Mouse (Mus musculus) forebrain, postnatal 0 days (tissue): Measurements from ENCODE around the gene Gm20547. TPM values are rescaled to one million over a fixed set of nuclear protein-coding genes. Genes with fewer than 3 reads are reported as not detected.

ENCODE experiments used
- ATAC-seq: fragments of 200-750 bp; cut with Nextera tagmentation; 2 replicates; pipeline ENCODE4 v1.8.0; 2017; ENCODE audit warnings: mild to moderate bottlenecking, moderate library complexity
- DNase-seq: peaks from one replicate; pipeline ENCODE4 v3.0.0-alpha.2; 2015
- H3K27ac ChIP-seq: fragments of 300-500 bp; sonication (generic); 2 replicates; pipeline ENCODE4 v1.5.1; 2014; ENCODE audit warnings: low read depth, mild to moderate bottlenecking, antibody characterized with exemption, low read length, moderate library complexity, mixed read lengths
- H3K27me3 ChIP-seq: fragments of 300-500 bp; sonication (generic); 2 replicates; pipeline ENCODE4 v1.6.1; 2014; ENCODE audit warnings: mild to moderate bottlenecking, low read length, mixed read lengths; ENCODE audit not compliant: insufficient read depth
- H3K36me3 ChIP-seq: fragments of 300-500 bp; sonication (generic); 2 replicates; pipeline ENCODE4 v1.6.1; 2014; ENCODE audit warnings: mild to moderate bottlenecking, moderate library complexity; ENCODE audit not compliant: insufficient read depth
- H3K4me1 ChIP-seq: fragments of 300-500 bp; sonication (generic); 2 replicates; pipeline ENCODE4 v1.6.1; 2014; ENCODE audit warnings: antibody characterized with exemption; ENCODE audit not compliant: insufficient read depth
- H3K4me2 ChIP-seq: fragments of 300-500 bp; sonication (generic); 2 replicates; pipeline ENCODE4 v1.6.1; 2014; ENCODE audit warnings: low read depth, mild to moderate bottlenecking, moderate library complexity
- H3K4me3 ChIP-seq: fragments of 300-500 bp; sonication (generic); 2 replicates; pipeline ENCODE4 v1.5.1; 2014; ENCODE audit warnings: low read depth, low read length, mixed read lengths
- H3K9ac ChIP-seq: fragments of 300-500 bp; sonication (generic); 2 replicates; pipeline ENCODE4 v1.6.1; 2014; ENCODE audit warnings: mild to moderate bottlenecking
- H3K9me3 ChIP-seq: fragments of 300-500 bp; sonication (generic); 2 replicates; pipeline ENCODE4 v1.6.1; 2016; ENCODE audit warnings: low read length
- CTCF ChIP-seq: sonication (generic); IDR thresholded peaks from 2 replicates; pipeline ENCODE4 v1.5.1; 2016; ENCODE audit warnings: antibody characterized with exemption, control low read depth, low read depth
- WGBS: fragments of 180-500 bp; shearing (Covaris S2); extraction: QIAGEN DNeasy Blood & Tissue Kit; methylation state at CpG from one replicate; pipeline ENCODE4 v1.1.7; 2014; 5-methylcytosine and 5-hydroxymethylcytosine counted together
- polyA plus RNA-seq: library from polyadenylated mRNA; unstranded; fragments of >200 nt; fragmentation: Nextera tagmentation; extraction: Ambion mirVana; gene quantifications from 2 replicates; pipeline ENCODE4 v1.2.1, GENCODE M21; 2015
- total RNA-seq: library from RNA; depleted of rRNA; stranded (reverse); fragments of >200 nt; gene quantifications from 2 replicates; pipeline ENCODE4 v1.2.3, GENCODE M21; 2014

Gm20547 gene
- total and polyA plus RNA-seq, 2 experiments from 2014 or later: not detected

DNA sequence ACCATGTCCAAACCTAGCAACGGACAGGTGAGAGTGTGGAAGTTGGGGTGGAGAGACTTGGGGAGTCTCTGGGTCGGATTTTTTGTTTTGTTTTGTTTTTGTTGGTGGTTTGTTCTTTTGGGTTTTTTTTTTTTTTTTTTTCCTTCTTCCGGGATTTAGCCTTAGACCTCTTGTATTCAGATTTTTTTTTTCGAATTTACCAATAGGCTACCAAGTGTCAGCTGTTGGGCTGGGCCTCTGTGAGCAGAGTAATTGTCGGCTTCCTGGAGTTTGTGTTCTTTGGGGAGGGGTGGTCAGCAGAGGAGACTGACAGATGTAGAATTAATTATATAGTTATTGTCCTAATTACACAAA lies 18.0 kb upstream of the Gm20547 start:
- no peak for TF ChIP-seq CTCF
- Histone ChIP-seq H3K27me3 (no peaks in the 10 kb centered on the region), H3K4me2 (peak overlapping the region; percentile 89), H3K9me3 (no peaks in the 10 kb centered on the region), H3K9ac (peak overlapping the region; percentile 83), H3K4me3 (peak overlapping the region; percentile 95), H3K4me1 (peaks cover 10% of the 10 kb centered on the region; the same call in 1 of the 2 replicates), H3K27ac (no peak overlapping the region), H3K36me3 (peaks cover 37% of the 10 kb centered on the region)
- no peak for DNase-seq
- WGBS: 2% methylated on average over 5 of the region's 5 CpGs
- no peak for ATAC-seq

- H3K4me2 ChIP-seq: peak overlapping the region; percentile 89
- ATAC-seq (no peak), DNase-seq (peak; percentile 17)
- TF ChIP-seq CTCF: no peak
- no peaks in the 10 kb centered on the region for H3K27me3 ChIP-seq
- H3K36me3 ChIP-seq: peaks cover 31% of the 10 kb centered on the region
- H3K4me3 ChIP-seq: peak overlapping the region; percentile 95
- peaks cover 10% of the 10 kb centered on the region; the same call in 1 of the 2 replicates for H3K4me1 ChIP-seq
- peak overlapping the region; percentile 91 for H3K27ac ChIP-seq
- H3K9ac ChIP-seq: peak overlapping the region; percentile 83
- 2% methylated on average over 41 of the region's 45 CpGs for WGBS
- H3K9me3 ChIP-seq: no peaks in the 10 kb centered on the region
Measured at GRCm38 (mm10) chr17:34899053-34899889, 17.4 kb upstream of the Gm20547 start.

- Histone ChIP-seq H3K36me3 (peaks cover 27% of the 10 kb centered on the region), H3K4me2 (peak overlapping the region; percentile 89), H3K9ac (peak overlapping the region; percentile 83), H3K27me3 (no peaks in the 10 kb centered on the region), H3K27ac (peak overlapping the region; percentile 91), H3K4me1 (peaks cover 10% of the 10 kb centered on the region; the same call in 1 of the 2 replicates), H3K9me3 (no peaks in the 10 kb centered on the region), H3K4me3 (peak overlapping the region; percentile 95)
- 0% methylated on average over 21 of the region's 47 CpGs for WGBS
- peak; percentile 54 for DNase-seq
- ATAC-seq: no peak
- no peak for TF ChIP-seq CTCF
Measured at GRCm38 (mm10) chr17:34898706-34899052, 16.8 kb upstream of the Gm20547 start.

DNA sequence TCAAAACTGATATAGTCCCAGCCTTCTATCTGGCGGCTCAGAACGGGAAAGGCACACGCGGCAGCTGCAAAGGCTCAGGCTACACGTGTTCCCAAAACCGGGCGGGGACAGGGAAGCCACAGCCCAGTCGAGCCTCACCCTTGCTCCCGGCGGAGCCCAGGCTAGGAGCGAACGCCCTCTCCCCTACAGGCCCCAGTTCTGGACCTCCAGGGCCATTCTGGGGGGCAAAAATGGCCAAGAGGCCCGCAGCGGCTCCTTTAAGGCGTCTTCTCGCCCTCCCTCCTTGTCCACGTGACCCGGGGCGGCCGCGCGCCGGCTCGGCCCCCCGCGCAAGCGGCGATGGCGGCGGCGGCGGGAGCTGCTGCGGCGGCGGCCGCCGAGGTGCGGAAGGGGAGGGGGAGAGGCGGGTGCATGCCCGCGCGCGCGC lies 16.3 kb upstream of the Gm20547 start, which contains the start of the genes C2 and Ehmt2:
Gene C2, minus strand, starts transcription at position 106 of the 427 bp plus-strand sequence.
Gene Ehmt2, plus strand, starts transcription at position 310 of the 427 bp plus-strand sequence.
- Histone ChIP-seq H3K27ac (peak within 1 kb of the TSS; percentile 91), H3K9ac (peak within 1 kb of the TSS; percentile 83), H3K4me2 (peak within 1 kb of the TSS; percentile 89), H3K4me3 (peak within 1 kb of the TSS; percentile 95), H3K36me3 (peaks cover 22% of the 10 kb centered on the region), H3K4me1 (peaks cover 10% of the 10 kb centered on the region; the same call in 1 of the 2 replicates), H3K9me3 (no peaks in the 10 kb centered on the region), H3K27me3 (no peaks in the 10 kb centered on the region)
- DNase-seq (peak; percentile 89), ATAC-seq (peak; percentile 45)
- TF ChIP-seq CTCF: no peak
- 3% methylated on average over 18 of the region's 44 CpGs for whole genome bisulfite sequencing

- peak overlapping the region; percentile 91 for H3K27ac ChIP-seq
- no peak for TF ChIP-seq CTCF
- DNase-seq: peak; percentile 63
Measured at GRCm38 (mm10) chr17:34897373-34898159, 15.7 kb upstream of the Gm20547 start.

GRCm38 (mm10) chr17:34896366-34896765 lies 14.5 kb upstream of the Gm20547 start:
- Histone ChIP-seq H3K9me3 (no peaks in the 10 kb centered on the region), H3K4me3 (no peak overlapping the region), H3K27me3 (no peaks in the 10 kb centered on the region), H3K36me3 (peaks cover 9% of the 10 kb centered on the region), H3K4me1 (peaks cover 10% of the 10 kb centered on the region; the same call in 1 of the 2 replicates), H3K9ac (no peak overlapping the region), H3K4me2 (no peak overlapping the region), H3K27ac (no peak overlapping the region)
- ATAC-seq: no peak
- 83% methylated on average over 17 of the region's 17 CpGs for WGBS
- no peak for TF ChIP-seq CTCF
- no peak for DNase-seq

More at GRCm38 (mm10) chr17:34897373-34898159, 15.7 kb upstream of the Gm20547 start:
- no peaks in the 10 kb centered on the region for H3K27me3 ChIP-seq
- H3K9me3 ChIP-seq: no peaks in the 10 kb centered on the region
- H3K36me3 ChIP-seq: peaks cover 17% of the 10 kb centered on the region
- WGBS: 14% methylated on average over 10 of the region's 10 CpGs
- peaks cover 10% of the 10 kb centered on the region; the same call in 1 of the 2 replicates for H3K4me1 ChIP-seq
- peak overlapping the region; percentile 83 for H3K9ac ChIP-seq
- peak overlapping the region; percentile 95 for H3K4me3 ChIP-seq
- no peak for ATAC-seq
- peak overlapping the region; percentile 89 for H3K4me2 ChIP-seq
